Mouse (Mus musculus) hindbrain, embryonic 15.5 days (tissue): ENCODE data around the gene Mef2d. TPM values are rescaled to one million over a fixed set of nuclear protein-coding genes. Genes with fewer than 3 reads are reported as not detected.

ENCODE experiments used
- ATAC-seq: fragments of 200-750 bp; cut with Nextera tagmentation; 2 replicates; pipeline ENCODE4 v1.8.0; 2017; ENCODE audit warnings: low read depth, moderate number of reproducible peaks, moderate TSS enrichment; ENCODE audit not compliant: low FRiP score
- H3K27ac ChIP-seq: fragments of 300-500 bp; sonication (generic); replicated peaks from 2 replicates; pipeline ENCODE4 v1.5.1; 2015; ENCODE audit warnings: mild to moderate bottlenecking, inconsistent platforms
- H3K27me3 ChIP-seq: fragments of 300-500 bp; sonication (generic); 2 replicates; pipeline ENCODE4 v1.6.1; 2015; ENCODE audit warnings: control low read depth, inconsistent platforms
- H3K36me3 ChIP-seq: fragments of 300-500 bp; sonication (generic); 2 replicates; pipeline ENCODE4 v1.6.1; 2015; ENCODE audit warnings: control low read depth, inconsistent platforms
- H3K4me1 ChIP-seq: fragments of 300-500 bp; sonication (generic); replicated peaks from 2 replicates; pipeline ENCODE4 v1.6.1; 2015; ENCODE audit warnings: control low read depth, inconsistent platforms
- H3K4me2 ChIP-seq: fragments of 300-500 bp; sonication (generic); 2 replicates; pipeline ENCODE4 v1.6.1; 2015; ENCODE audit warnings: moderate library complexity, mild to moderate bottlenecking, inconsistent platforms
- H3K4me3 ChIP-seq: fragments of 300-500 bp; sonication (generic); 2 replicates; pipeline ENCODE4 v1.5.1; 2015; ENCODE audit warnings: mild to moderate bottlenecking, inconsistent platforms
- H3K9ac ChIP-seq: fragments of 300-500 bp; sonication (generic); 2 replicates; pipeline ENCODE4 v1.6.1; 2015; ENCODE audit warnings: inconsistent platforms
- H3K9me3 ChIP-seq: fragments of 300-500 bp; sonication (generic); 2 replicates; pipeline ENCODE4 v1.6.1; 2016; ENCODE audit warnings: control low read depth, inconsistent platforms
- WGBS: fragments of 180-500 bp; shearing (Covaris S2); methylation state at CpG from one replicate; pipeline ENCODE4 v1.1.7; 2015; 5-methylcytosine and 5-hydroxymethylcytosine counted together
- polyA plus RNA-seq: library from polyadenylated mRNA; unstranded; fragments of >200 nt; fragmentation: Nextera tagmentation; extraction: Ambion mirVana; gene quantifications from 2 replicates; pipeline ENCODE4 v1.2.1, GENCODE M21; 2015

The Mef2d gene
- polyA plus RNA-seq, 1 experiment from 2014 or later = 23.9 TPM

GRCm38 (mm10) chr3:88156817-88157216 is 14.6 kb downstream of the Mef2d start:
- Histone ChIP-seq H3K4me2 (no peak overlapping the region), H3K36me3 (peaks cover 35% of the 10 kb centered on the region)
- no peak for ATAC-seq

DNA sequence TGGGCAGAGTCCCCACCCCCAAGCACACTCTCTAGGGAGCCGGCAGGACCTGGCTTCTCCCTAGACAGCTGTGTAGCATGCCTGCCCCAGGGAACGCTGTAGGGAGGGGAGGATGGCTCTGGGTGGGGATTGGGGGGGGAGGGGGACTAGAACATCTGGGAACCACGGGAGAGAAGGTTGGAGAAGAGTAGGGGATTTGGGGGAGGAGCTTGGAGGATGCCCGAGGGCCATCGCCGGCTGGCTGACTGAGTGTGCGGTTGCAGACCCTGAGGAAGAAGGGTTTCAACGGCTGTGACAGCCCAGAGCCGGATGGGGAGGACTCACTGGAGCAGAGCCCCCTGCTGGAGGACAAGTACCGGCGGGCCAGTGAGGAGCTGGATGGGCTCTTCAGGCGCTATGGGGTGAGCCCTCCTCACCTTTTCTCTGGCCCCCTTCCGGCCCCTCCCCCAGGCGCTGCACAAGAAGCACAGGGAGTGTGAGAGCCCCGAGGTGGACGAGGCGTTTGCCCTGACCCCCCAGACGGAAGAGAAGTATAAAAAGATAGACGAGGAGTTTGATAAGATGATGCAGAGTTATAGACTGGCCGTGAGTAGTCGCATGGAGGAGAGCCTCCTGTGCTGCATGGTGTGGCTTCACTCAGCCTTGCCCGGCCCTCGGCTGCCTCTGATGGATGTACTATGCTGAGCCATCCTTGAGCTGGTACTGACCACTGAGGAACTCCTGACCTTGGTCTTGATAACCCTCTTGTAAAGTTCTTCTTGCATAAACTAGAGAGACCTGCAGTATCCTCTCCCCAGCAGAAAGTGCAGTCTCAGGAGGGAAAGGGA is 15.8 kb downstream of the Mef2d start:
- no peaks in the 10 kb centered on the region for H3K9me3 ChIP-seq
- no peak overlapping the region for H3K27ac ChIP-seq
- no peak overlapping the region for H3K4me3 ChIP-seq
- H3K9ac ChIP-seq = no peak overlapping the region
- no peak overlapping the region for H3K4me2 ChIP-seq
- peaks cover 10% of the 10 kb centered on the region for H3K4me1 ChIP-seq
- H3K27me3 ChIP-seq = no peaks in the 10 kb centered on the region
- peaks cover 47% of the 10 kb centered on the region for H3K36me3 ChIP-seq
- peak; percentile 33; the same call in 1 of the 2 replicates for ATAC-seq
- 18% methylated on average over 23 of the region's 23 CpGs for WGBS

More at GRCm38 (mm10) chr3:88156817-88157216, 14.6 kb downstream of the Mef2d start:
- Histone ChIP-seq H3K4me1 (peaks cover 21% of the 10 kb centered on the region), H3K27ac (no peak overlapping the region), H3K4me3 (no peak overlapping the region), H3K27me3 (no peaks in the 10 kb centered on the region), H3K9me3 (no peaks in the 10 kb centered on the region), H3K9ac (no peak overlapping the region)

GRCm38 (mm10) chr3:88158991-88159390 is 16.8 kb downstream of the Mef2d start:
- no peaks in the 10 kb centered on the region for H3K9me3 ChIP-seq
- ATAC-seq = no peak
- H3K36me3 ChIP-seq = peaks cover 51% of the 10 kb centered on the region
- no peak overlapping the region for H3K27ac ChIP-seq
- WGBS = 90% methylated on average over 6 of the region's 6 CpGs
- peaks cover 5% of the 10 kb centered on the region for H3K4me1 ChIP-seq
- H3K27me3 ChIP-seq = no peaks in the 10 kb centered on the region
- H3K9ac ChIP-seq = no peak overlapping the region
- no peak overlapping the region for H3K4me3 ChIP-seq
- H3K4me2 ChIP-seq = no peak overlapping the region

GRCm38 (mm10) chr3:88160856-88161255 is 18.7 kb downstream of the Mef2d start:
- peaks cover 61% of the 10 kb centered on the region for H3K36me3 ChIP-seq
- ATAC-seq = no peak

DNA sequence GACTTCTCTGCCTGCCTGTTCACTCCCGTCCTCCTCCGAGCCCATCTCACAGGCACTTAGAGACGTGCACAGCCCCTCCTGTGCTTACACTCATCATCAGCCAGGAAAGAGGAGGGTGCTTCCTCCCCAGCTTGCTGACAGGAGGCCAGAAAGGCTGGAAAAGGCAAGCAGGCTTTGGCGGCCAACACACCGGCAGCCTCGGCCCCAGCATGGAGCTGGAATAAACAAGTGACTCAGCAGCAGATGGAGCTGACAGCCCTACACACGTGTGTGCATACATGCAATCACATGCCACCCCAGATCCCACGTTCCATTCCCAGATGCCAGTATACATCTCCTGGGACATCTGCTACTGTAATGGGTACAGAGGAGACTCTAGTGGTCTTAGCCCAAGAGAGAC is 20.1 kb downstream of the Mef2d start:
- no peak for ATAC-seq
- peaks cover 58% of the 10 kb centered on the region for H3K36me3 ChIP-seq
- peaks cover 5% of the 10 kb centered on the region for H3K4me1 ChIP-seq
- H3K27ac ChIP-seq = no peak overlapping the region
- H3K27me3 ChIP-seq = no peaks in the 10 kb centered on the region
- H3K4me2 ChIP-seq = no peak overlapping the region
- H3K4me3 ChIP-seq = no peak overlapping the region
- no peaks in the 10 kb centered on the region for H3K9me3 ChIP-seq
- 78% methylated on average over 8 of the region's 8 CpGs for WGBS
- no peak overlapping the region for H3K9ac ChIP-seq

More at GRCm38 (mm10) chr3:88160856-88161255, 18.7 kb downstream of the Mef2d start:
- Histone ChIP-seq H3K9me3 (no peaks in the 10 kb centered on the region), H3K4me2 (no peak overlapping the region), H3K4me3 (no peak overlapping the region), H3K4me1 (peaks cover 5% of the 10 kb centered on the region), H3K9ac (no peak overlapping the region), H3K27me3 (no peaks in the 10 kb centered on the region), H3K27ac (no peak overlapping the region)
- WGBS = 85% methylated on average over 6 of the region's 6 CpGs

DNA sequence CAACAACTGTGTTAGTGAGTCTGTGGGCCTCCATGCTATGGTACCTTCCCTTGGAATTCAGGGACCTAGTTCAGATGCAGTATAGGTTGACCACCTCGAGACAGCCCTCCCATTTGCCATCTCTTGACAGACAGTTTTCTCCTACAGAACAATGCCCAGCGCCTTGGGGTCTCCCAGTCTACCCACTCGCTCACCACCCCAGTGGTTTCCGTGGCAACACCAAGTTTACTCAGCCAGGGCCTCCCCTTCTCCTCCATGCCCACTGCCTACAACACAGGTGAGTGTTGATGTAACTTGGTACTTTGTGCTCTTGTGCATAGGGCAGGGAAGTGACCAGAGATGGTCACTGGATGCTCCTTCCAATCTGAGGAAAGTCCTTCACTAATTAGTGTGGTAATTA is 20.6 kb downstream of the Mef2d start:
- Histone ChIP-seq H3K36me3 (peaks cover 61% of the 10 kb centered on the region), H3K27ac (no peak overlapping the region), H3K9me3 (no peaks in the 10 kb centered on the region), H3K4me3 (no peak overlapping the region), H3K4me2 (no peak overlapping the region), H3K4me1 (peaks cover 1% of the 10 kb centered on the region), H3K27me3 (no peaks in the 10 kb centered on the region), H3K9ac (no peak overlapping the region)
- ATAC-seq = no peak
- 71% methylated on average over 4 of the region's 4 CpGs for WGBS

- Histone ChIP-seq H3K9me3 (no peaks in the 10 kb centered on the region), H3K36me3 (peaks cover 72% of the 10 kb centered on the region), H3K27me3 (no peaks in the 10 kb centered on the region), H3K27ac (no peak overlapping the region), H3K9ac (no peak overlapping the region), H3K4me3 (no peak overlapping the region), H3K4me2 (no peak overlapping the region), H3K4me1 (no peaks in the 10 kb centered on the region)
- whole genome bisulfite sequencing = 74% methylated on average over 3 of the region's 3 CpGs
- no peak for ATAC-seq
Measured at GRCm38 (mm10) chr3:88163847-88164246, 21.7 kb downstream of the Mef2d start.

DNA sequence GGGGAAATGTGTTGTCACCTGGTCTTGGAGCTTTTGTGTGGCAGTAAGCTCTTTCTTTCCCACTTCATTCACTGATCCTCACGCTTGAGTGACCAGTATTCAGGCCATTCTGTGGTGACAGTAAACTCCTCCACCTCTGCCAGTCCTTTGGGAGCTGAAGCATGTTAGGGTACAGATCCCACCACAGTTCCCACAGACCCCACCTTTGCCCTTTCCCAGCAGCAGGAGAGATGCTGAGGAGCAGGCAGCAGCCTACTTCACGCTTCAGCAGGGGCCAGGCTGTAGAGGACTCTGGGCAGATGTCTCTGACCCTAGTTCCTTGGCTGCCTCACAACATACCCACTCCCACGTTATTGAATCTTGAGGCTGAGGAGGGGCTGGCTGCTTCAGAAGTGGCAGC is 22.1 kb downstream of the Mef2d start:
- Histone ChIP-seq H3K4me3 (no peak overlapping the region), H3K27ac (no peak overlapping the region), H3K9ac (no peak overlapping the region), H3K36me3 (peaks cover 72% of the 10 kb centered on the region), H3K4me1 (no peaks in the 10 kb centered on the region), H3K4me2 (no peak overlapping the region), H3K9me3 (no peaks in the 10 kb centered on the region), H3K27me3 (no peaks in the 10 kb centered on the region)
- 53% methylated on average over 3 of the region's 3 CpGs for WGBS
- ATAC-seq = no peak

- H3K9me3 ChIP-seq = no peaks in the 10 kb centered on the region
- H3K9ac ChIP-seq = no peak overlapping the region
- H3K4me1 ChIP-seq = no peaks in the 10 kb centered on the region
- peaks cover 62% of the 10 kb centered on the region for H3K36me3 ChIP-seq
- 91% methylated on average over 5 of the region's 5 CpGs for WGBS
- H3K27ac ChIP-seq = no peak overlapping the region
- H3K4me3 ChIP-seq = no peak overlapping the region
- H3K4me2 ChIP-seq = no peak overlapping the region
- H3K27me3 ChIP-seq = no peaks in the 10 kb centered on the region
- no peak for ATAC-seq
Measured at GRCm38 (mm10) chr3:88166056-88166455, 23.9 kb downstream of the Mef2d start.

DNA sequence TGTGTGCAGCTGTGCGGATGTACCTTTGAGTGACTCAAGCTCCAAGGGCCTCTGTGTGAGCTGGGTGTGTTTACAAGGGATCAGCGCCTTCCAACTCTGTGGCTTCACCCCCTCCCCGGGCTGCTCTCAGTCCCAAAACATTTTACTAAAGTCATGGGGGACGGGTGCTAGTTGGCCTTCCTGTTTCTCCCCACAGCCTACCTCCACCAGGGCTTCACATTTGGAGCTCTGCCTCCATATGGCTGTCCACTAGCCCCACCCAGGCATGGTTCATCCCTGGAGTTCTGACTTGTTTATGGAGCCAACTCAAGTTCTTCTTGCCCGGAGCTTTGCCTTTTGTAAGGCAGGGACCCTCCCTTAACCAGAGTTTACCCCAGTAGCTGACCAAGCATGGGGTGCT is 28.2 kb downstream of the Mef2d start:
- no peaks in the 10 kb centered on the region for H3K27me3 ChIP-seq
- H3K9me3 ChIP-seq = no peaks in the 10 kb centered on the region
- no peak overlapping the region for H3K4me2 ChIP-seq
- no peaks in the 10 kb centered on the region for H3K4me1 ChIP-seq
- H3K4me3 ChIP-seq = no peak overlapping the region
- 85% methylated on average over 5 of the region's 5 CpGs for WGBS
- no peak overlapping the region for H3K9ac ChIP-seq
- H3K27ac ChIP-seq = no peak overlapping the region
- peaks cover 31% of the 10 kb centered on the region for H3K36me3 ChIP-seq
- no peak for ATAC-seq

GRCm38 (mm10) chr3:88172440-88172839 is 30.3 kb downstream of the Mef2d start:
- H3K4me2 ChIP-seq = no peak overlapping the region
- H3K9ac ChIP-seq = no peak overlapping the region
- WGBS = 88% methylated on average over 3 of the region's 3 CpGs
- no peaks in the 10 kb centered on the region for H3K9me3 ChIP-seq
- no peaks in the 10 kb centered on the region for H3K27me3 ChIP-seq
- H3K4me1 ChIP-seq = peaks cover 7% of the 10 kb centered on the region
- no peak overlapping the region for H3K27ac ChIP-seq
- H3K4me3 ChIP-seq = no peak overlapping the region
- ATAC-seq = no peak
- H3K36me3 ChIP-seq = peaks cover 20% of the 10 kb centered on the region

DNA sequence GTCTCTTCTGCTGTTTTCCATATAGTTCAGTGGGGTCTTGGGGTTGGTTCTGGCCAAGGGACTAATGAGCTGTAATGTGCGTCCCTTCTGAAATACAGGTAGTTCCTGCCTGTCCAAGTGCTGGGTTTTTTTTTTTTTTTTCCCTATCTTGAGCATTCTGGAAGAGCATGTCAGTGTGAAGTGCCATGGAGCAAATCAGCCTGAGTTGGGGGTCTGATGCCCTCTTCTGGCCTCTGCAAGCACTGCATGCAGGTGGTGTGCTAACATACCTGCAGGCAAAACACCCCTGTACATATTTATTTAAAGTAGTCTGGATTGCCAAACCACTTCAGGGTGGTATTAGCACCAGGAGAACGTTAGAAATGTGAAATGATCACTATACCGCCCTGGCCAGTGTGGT is 31.2 kb downstream of the Mef2d start:
- 46% methylated on average over 3 of the region's 3 CpGs for WGBS
- Histone ChIP-seq H3K4me2 (no peak overlapping the region), H3K4me3 (no peak overlapping the region), H3K27ac (no peak overlapping the region), H3K36me3 (peaks cover 11% of the 10 kb centered on the region), H3K9ac (no peak overlapping the region), H3K4me1 (peaks cover 10% of the 10 kb centered on the region), H3K9me3 (no peaks in the 10 kb centered on the region), H3K27me3 (no peaks in the 10 kb centered on the region)
- no peak for ATAC-seq

DNA sequence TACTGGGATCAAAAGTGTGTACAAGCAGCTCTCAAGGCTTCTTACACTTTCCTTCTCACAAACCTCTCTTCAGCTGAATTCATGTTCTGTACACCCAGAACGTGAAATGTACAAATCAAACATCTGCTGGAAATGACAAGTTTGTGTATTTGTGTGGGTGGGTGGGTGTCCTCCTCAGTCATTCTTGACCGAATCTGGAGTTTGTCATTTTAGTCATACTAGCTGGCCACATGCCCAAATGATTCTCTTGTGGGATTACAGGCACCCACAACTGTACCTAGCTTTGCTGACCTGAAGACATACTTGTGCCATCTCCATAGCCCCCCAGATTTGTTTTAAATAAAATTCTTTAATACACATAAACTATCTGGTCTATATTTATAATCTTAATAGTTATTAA is 32.7 kb downstream of the Mef2d start:
- ATAC-seq = no peak
- peaks cover 11% of the 10 kb centered on the region for H3K4me1 ChIP-seq
- H3K27ac ChIP-seq = no peak overlapping the region
- H3K27me3 ChIP-seq = no peaks in the 10 kb centered on the region
- H3K9me3 ChIP-seq = no peaks in the 10 kb centered on the region
- no peak overlapping the region for H3K4me2 ChIP-seq
- H3K4me3 ChIP-seq = no peak overlapping the region
- 88% methylated on average over 2 of the region's 2 CpGs for WGBS
- H3K9ac ChIP-seq = no peak overlapping the region
- H3K36me3 ChIP-seq = 0 out of 2 replicates have a peak, but pooled peaks cover 3% of the 10 kb centered on the region
